ENCODE assay signal across 8 mouse cellular contexts in genomic region chr7:106529023-106529422, GRCm38 (mm10).
DNase-seq lines count a peak whose midpoint lies in the region; ATAC-seq and TF ChIP-seq lines count a peak whose summit lies in the region.
"Not testable (repeated sequence)": the region's sequence is repeated elsewhere in the genome, so short reads cannot be mapped to it uniquely, and the experiment has no call there.

No protein-coding gene starts in this region.

- DNase-seq in heart, adult 8-10 months (ENCODE audit: low spot score) = peak; percentile 61
- peak; percentile 6 for DNase-seq in layer of hippocampus, adult 11-12 months (ENCODE audit: low spot score)
- DNase-seq in liver, postnatal 0 days = not testable (repeated sequence)
- DNase-seq in thymus, adult 2 months = peak; percentile 11

- ATAC-seq in CD4-positive, CD25-positive, alpha-beta regulatory T cell, adult 4 months = peak; percentile 97
- peak; percentile 95 for ATAC-seq in inflammation-experienced regulatory T-cells, adult 6 months
- peak; percentile 91 for ATAC-seq in liver, postnatal 0 days
- ATAC-seq in megakaryocyte-erythroid progenitor cell, adult 5-6 weeks (replicated peaks; ENCODE audit: low FRiP score, low TSS enrichment, poor library complexity, severe bottlenecking) = peak; percentile 96

- H3K27me3 ChIP-seq in liver, postnatal 0 days (ENCODE audit: insufficient read depth, low read length); thymus, adult 2 months (ENCODE audit: control insufficient read depth, insufficient read depth, low read length): not testable (repeated sequence)

- not testable (repeated sequence) for H3K9ac ChIP-seq in liver, postnatal 0 days (replicated peaks)

- H3K4me3 ChIP-seq in bone marrow macrophage, adult 2 months (ENCODE audit: insufficient read depth, low read length); liver, postnatal 0 days (ENCODE audit: low read depth, low read length); thymus, adult 2 months (ENCODE audit: control insufficient read depth, insufficient read depth, low read length): not testable (repeated sequence)

- H3K4me2 ChIP-seq in liver, postnatal 0 days (ENCODE audit: low read depth, low read length) = not testable (repeated sequence)

- peak overlapping the region; percentile 53; the same call in 1 of the 2 replicates for H3K27ac ChIP-seq in bone marrow macrophage, adult 2 months (ENCODE audit: insufficient read depth, low read depth, low read length)
- not testable (repeated sequence) for H3K27ac ChIP-seq in liver, postnatal 0 days (ENCODE audit: low read depth); thymus, adult 2 months (ENCODE audit: control insufficient read depth, insufficient read depth, low read length)

- TF ChIP-seq CTCF in bone marrow macrophage, adult 2 months (IDR thresholded peaks at IDR 0.05; ENCODE audit: low read depth, low read length); liver, postnatal 0 days (IDR thresholded peaks at IDR 0.05; ENCODE audit: low read depth); thymus, adult 2 months (IDR thresholded peaks at IDR 0.05; ENCODE audit: borderline replicate concordance, control insufficient read depth, extremely low read depth, insufficient read depth, low read length, poor library complexity): not testable (repeated sequence)

- TF ChIP-seq POLR2A in bone marrow macrophage, adult 2 months (IDR thresholded peaks at IDR 0.05; ENCODE audit: borderline replicate concordance, low read depth, low read length); thymus, adult 2 months (IDR thresholded peaks at IDR 0.05; ENCODE audit: control insufficient read depth, extremely low read depth, insufficient read depth, low read length, poor library complexity): not testable (repeated sequence)

- H3K36me3 ChIP-seq in liver, postnatal 0 days (replicated peaks; ENCODE audit: insufficient read depth, low read length); thymus, adult 2 months (ENCODE audit: control insufficient read depth, insufficient read depth, low read length): not testable (repeated sequence)

- H3K9me3 ChIP-seq in liver, postnatal 0 days (ENCODE audit: low read length) = not testable (repeated sequence)

- H3K4me1 ChIP-seq in bone marrow macrophage, adult 2 months (ENCODE audit: control insufficient read depth, insufficient read depth, low read length) = peaks cover 10% of the 10 kb centered on the region
- H3K4me1 ChIP-seq in liver, postnatal 0 days (ENCODE audit: insufficient read depth); thymus, adult 2 months (replicated peaks; ENCODE audit: control insufficient read depth, insufficient read depth, low read length): not testable (repeated sequence)

- WGBS in liver, postnatal 0 days (ENCODE audit: insufficient replicate concordance) = 28% methylated on average over 2 of the region's 2 CpGs
- WGBS in thymus, adult 2 months = 4% methylated on average over 2 of the region's 2 CpGs

- TF ChIP-seq EP300 in liver, postnatal 0 days (IDR thresholded peaks at IDR 0.05; ENCODE audit: low read depth) = not testable (repeated sequence)
